Mouse (Mus musculus) forelimb bud, embryonic 11.5 days (tissue): ENCODE measurements around the gene Bicd2.

Experiments
- DNase-seq: peaks from one replicate; pipeline ENCODE4 v3.0.0-alpha.2; 2012; ENCODE audit warnings: low read depth, low spot score

Gene Bicd2

GRCm38 (mm10) chr13:49400139-49400538, 58.8 kb downstream of the Bicd2 start:
- DNase-seq: peak; percentile 31

- DNase-seq: no peak
Measured at GRCm38 (mm10) chr13:49402628-49403027, 61.2 kb downstream of the Bicd2 start.

- no peak for DNase-seq
Measured at GRCm38 (mm10) chr13:49407795-49408194, 66.4 kb downstream of the Bicd2 start.

GRCm38 (mm10) chr13:49420754-49421605, 79.6 kb downstream of the Bicd2 start, which contains the start of gene Ippk:
Gene Ippk, plus strand, starts transcription at chr13:49421249.
- DNase-seq: peak; percentile 96

- DNase-seq: peak; percentile 14
Measured at GRCm38 (mm10) chr13:49421606-49421917, 80.2 kb downstream of the Bicd2 start.

- DNase-seq: no peak
Measured at GRCm38 (mm10) chr13:49421959-49422358, 80.6 kb downstream of the Bicd2 start.

GRCm38 (mm10) chr13:49426736-49427135, 85.4 kb downstream of the Bicd2 start:
- no peak for DNase-seq

GRCm38 (mm10) chr13:49428042-49428675, 86.8 kb downstream of the Bicd2 start:
- no peak for DNase-seq

- DNase-seq: no peak
Measured at GRCm38 (mm10) chr13:49430529-49430928, 89.1 kb downstream of the Bicd2 start.

GRCm38 (mm10) chr13:49433268-49434029, 92.1 kb downstream of the Bicd2 start:
- DNase-seq: no peak

- no peak for DNase-seq
Measured at GRCm38 (mm10) chr13:49435745-49436144, 94.4 kb downstream of the Bicd2 start.

- no peak for DNase-seq
Measured at GRCm38 (mm10) chr13:49436170-49436569, 94.8 kb downstream of the Bicd2 start.
